Mouse (Mus musculus): ENCODE measurements around the gene 2010003K11Rik. TPM values are rescaled to one million over a fixed set of nuclear protein-coding genes. Genes with fewer than 3 reads are reported as not detected.
"Not testable (repeated sequence)": the region's sequence is repeated elsewhere in the genome, so short reads cannot be mapped to it uniquely, and the experiment has no call there.

The 2010003K11Rik gene
- polyA plus RNA-seq, 1 experiment from 2014 or later, result not detected

DNA sequence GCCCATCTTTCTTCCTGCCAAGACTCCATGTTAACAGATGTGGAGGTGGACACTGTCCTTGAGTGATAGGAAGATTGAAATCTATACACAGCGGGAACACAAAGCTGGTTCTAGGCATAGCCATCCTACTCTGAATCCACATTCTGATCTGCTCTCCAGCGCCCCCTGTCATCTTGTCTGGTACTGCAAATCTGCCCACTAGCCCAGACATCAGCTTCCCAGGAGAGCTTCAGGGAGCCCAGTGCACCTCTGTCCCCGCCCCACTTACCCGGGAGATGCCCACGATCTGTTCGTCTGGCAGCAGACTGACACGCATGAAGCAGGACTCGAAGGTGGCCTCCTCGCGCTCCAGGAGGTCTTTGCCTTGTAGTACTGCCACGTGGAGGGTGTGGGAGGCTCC, 42.2 kb downstream of the 2010003K11Rik start:
- Histone ChIP-seq H3K9me3 (ENCODE audit: control insufficient read depth, low read length) (no peaks in the 10 kb centered on the region), H3K4me3 (replicated peaks; ENCODE audit: low read depth, low read length) (no peak overlapping the region), H3K4me2 (ENCODE audit: low read length) (no peak overlapping the region), H3K27ac (replicated peaks; ENCODE audit: low read depth, low read length) (no peak overlapping the region), H3K4me1 (ENCODE audit: control insufficient read depth, insufficient read depth, low read length) (no peaks in the 10 kb centered on the region), H3K36me3 (ENCODE audit: control insufficient read depth, insufficient read depth, low read length) (no peaks in the 10 kb centered on the region), H3K9ac (replicated peaks; ENCODE audit: low read length) (no peak overlapping the region), H3K27me3 (ENCODE audit: control insufficient read depth, insufficient read depth, low read length) (no peaks in the 10 kb centered on the region)
- DNase-seq (peak; percentile 53), ATAC-seq (ENCODE audit: low FRiP score, low TSS enrichment) (no peak)
- WGBS, result 14% methylated on average over 11 of the region's 11 CpGs

DNA sequence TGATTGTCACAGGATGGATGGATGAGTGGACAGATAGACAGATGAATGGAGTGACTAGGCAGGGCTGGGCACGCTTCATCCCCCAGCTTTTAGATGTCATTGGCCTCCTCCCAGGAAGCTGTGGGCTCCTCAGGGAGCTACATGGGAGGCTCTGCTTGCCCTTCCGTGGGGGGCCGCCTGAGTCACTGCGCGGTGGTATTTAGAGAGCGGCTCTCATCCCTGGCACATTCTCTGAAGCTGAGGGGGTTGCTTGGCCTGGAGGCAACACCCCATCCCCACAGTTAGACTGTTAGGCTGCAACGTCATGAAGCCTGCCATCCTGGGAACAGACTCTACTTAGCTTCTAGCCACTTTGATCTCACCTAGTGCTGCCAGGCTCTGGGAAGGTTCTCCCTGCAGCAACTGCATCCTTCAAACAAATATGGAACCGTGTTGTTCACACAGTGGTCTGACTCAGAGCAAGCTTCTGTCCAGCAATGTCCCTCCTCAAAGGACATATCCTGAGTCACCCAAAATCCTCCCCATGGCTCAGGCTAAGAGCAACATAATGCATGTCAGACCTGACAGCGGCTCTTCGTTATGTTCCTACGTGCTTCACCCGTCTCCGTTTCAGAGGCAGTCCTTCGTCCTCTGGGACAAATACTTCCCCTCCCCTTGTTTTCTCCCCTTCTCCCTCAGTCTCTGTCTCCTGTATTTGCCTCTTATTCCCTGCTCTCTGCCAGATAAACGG, 43.1 kb downstream of the 2010003K11Rik start:
- Histone ChIP-seq H3K36me3 (ENCODE audit: control insufficient read depth, insufficient read depth, low read length) (no peaks in the 10 kb centered on the region), H3K4me3 (replicated peaks; ENCODE audit: low read depth, low read length) (no peak overlapping the region), H3K27ac (replicated peaks; ENCODE audit: low read depth, low read length) (no peak overlapping the region), H3K27me3 (ENCODE audit: control insufficient read depth, insufficient read depth, low read length) (no peaks in the 10 kb centered on the region), H3K4me2 (ENCODE audit: low read length) (no peak overlapping the region), H3K4me1 (ENCODE audit: control insufficient read depth, insufficient read depth, low read length) (no peaks in the 10 kb centered on the region), H3K9me3 (ENCODE audit: control insufficient read depth, low read length) (no peaks in the 10 kb centered on the region), H3K9ac (replicated peaks; ENCODE audit: low read length) (no peak overlapping the region)
- ATAC-seq (ENCODE audit: low FRiP score, low TSS enrichment) (no peak), DNase-seq (no peak)
- WGBS, result 81% methylated on average over 15 of the region's 15 CpGs

DNA sequence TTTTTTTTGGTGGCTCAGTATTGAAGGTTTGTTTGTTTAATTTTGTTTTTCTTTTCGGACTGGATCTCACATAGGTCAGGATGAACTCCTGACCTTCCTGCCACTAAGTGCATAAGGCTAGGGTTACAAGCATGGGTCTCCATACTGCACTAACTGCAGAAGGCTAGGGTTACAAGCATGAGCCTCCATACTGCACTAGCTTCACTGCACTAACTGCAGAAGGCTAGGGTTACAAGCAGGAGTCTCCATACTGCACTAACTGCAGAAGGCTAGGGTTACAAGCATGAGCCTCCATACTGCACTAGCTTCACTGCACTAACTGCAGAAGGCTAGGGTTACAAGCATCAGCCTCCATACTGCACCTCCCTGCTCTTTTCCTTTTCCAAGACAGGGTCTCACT, 44.3 kb downstream of the 2010003K11Rik start:
- not testable (repeated sequence) for H3K27ac ChIP-seq (replicated peaks; ENCODE audit: low read depth, low read length); H3K4me3 ChIP-seq (replicated peaks; ENCODE audit: low read depth, low read length); H3K4me2 ChIP-seq (ENCODE audit: low read length); H3K9ac ChIP-seq (replicated peaks; ENCODE audit: low read length); H3K4me1 ChIP-seq (ENCODE audit: control insufficient read depth, insufficient read depth, low read length); ATAC-seq (ENCODE audit: low FRiP score, low TSS enrichment); H3K36me3 ChIP-seq (ENCODE audit: control insufficient read depth, insufficient read depth, low read length); H3K9me3 ChIP-seq (ENCODE audit: control insufficient read depth, low read length); DNase-seq; H3K27me3 ChIP-seq (ENCODE audit: control insufficient read depth, insufficient read depth, low read length)
- 79% methylated on average over 1 of the region's 1 CpGs for WGBS

DNA sequence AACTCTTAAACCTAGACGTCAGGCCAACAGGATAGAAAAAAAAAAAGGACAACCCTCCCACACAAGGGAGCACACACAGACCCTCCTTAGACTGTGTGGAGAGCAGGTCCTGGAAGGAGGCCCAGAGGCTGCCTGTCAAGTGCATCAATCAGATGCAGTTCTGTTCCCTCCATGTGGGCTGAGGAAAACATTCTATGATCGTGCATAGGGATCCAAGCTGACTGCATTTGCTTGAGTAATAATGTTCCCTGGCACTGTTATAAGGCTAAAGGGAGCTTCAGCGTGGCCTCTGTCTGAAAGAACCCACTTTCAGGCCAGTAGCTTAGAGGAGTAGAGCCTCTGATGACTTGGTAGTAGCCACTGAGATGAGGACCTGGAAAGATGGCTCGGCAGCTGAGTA, 45.9 kb downstream of the 2010003K11Rik start:
- DNase-seq, result no peak
- Histone ChIP-seq H3K27me3 (ENCODE audit: control insufficient read depth, insufficient read depth, low read length) (no peaks in the 10 kb centered on the region), H3K4me1 (ENCODE audit: control insufficient read depth, insufficient read depth, low read length) (no peaks in the 10 kb centered on the region), H3K4me2 (ENCODE audit: low read length) (no peak overlapping the region), H3K9ac (replicated peaks; ENCODE audit: low read length) (no peak overlapping the region), H3K36me3 (ENCODE audit: control insufficient read depth, insufficient read depth, low read length) (no peaks in the 10 kb centered on the region), H3K9me3 (ENCODE audit: control insufficient read depth, low read length) (no peaks in the 10 kb centered on the region), H3K27ac (replicated peaks; ENCODE audit: low read depth, low read length) (no peak overlapping the region), H3K4me3 (replicated peaks; ENCODE audit: low read depth, low read length) (no peak overlapping the region)
- ATAC-seq (ENCODE audit: low FRiP score, low TSS enrichment), result no peak
- WGBS, result 45% methylated on average over 4 of the region's 4 CpGs

GRCm38 (mm10) chr19:4451965-4452364, 46.4 kb downstream of the 2010003K11Rik start:
- ATAC-seq (ENCODE audit: low FRiP score, low TSS enrichment) (no peak), DNase-seq (no peak)
- 18% methylated on average over 5 of the region's 5 CpGs for WGBS
- Histone ChIP-seq H3K4me1 (ENCODE audit: control insufficient read depth, insufficient read depth, low read length) (no peaks in the 10 kb centered on the region), H3K9ac (replicated peaks; ENCODE audit: low read length) (no peak overlapping the region), H3K27ac (replicated peaks; ENCODE audit: low read depth, low read length) (no peak overlapping the region), H3K9me3 (ENCODE audit: control insufficient read depth, low read length) (no peaks in the 10 kb centered on the region), H3K4me3 (replicated peaks; ENCODE audit: low read depth, low read length) (no peak overlapping the region), H3K36me3 (ENCODE audit: control insufficient read depth, insufficient read depth, low read length) (no peaks in the 10 kb centered on the region), H3K27me3 (ENCODE audit: control insufficient read depth, insufficient read depth, low read length) (no peaks in the 10 kb centered on the region), H3K4me2 (ENCODE audit: low read length) (no peak overlapping the region)

GRCm38 (mm10) chr19:4451098-4451497, 47.3 kb downstream of the 2010003K11Rik start:
- Histone ChIP-seq H3K4me2 (ENCODE audit: low read length) (no peak overlapping the region), H3K4me3 (replicated peaks; ENCODE audit: low read depth, low read length) (no peak overlapping the region), H3K9ac (replicated peaks; ENCODE audit: low read length) (no peak overlapping the region), H3K36me3 (ENCODE audit: control insufficient read depth, insufficient read depth, low read length) (no peaks in the 10 kb centered on the region), H3K27ac (replicated peaks; ENCODE audit: low read depth, low read length) (no peak overlapping the region), H3K27me3 (ENCODE audit: control insufficient read depth, insufficient read depth, low read length) (no peaks in the 10 kb centered on the region), H3K9me3 (ENCODE audit: control insufficient read depth, low read length) (no peaks in the 10 kb centered on the region), H3K4me1 (ENCODE audit: control insufficient read depth, insufficient read depth, low read length) (no peaks in the 10 kb centered on the region)
- WGBS, result 69% methylated on average over 8 of the region's 8 CpGs
- DNase-seq (no peak), ATAC-seq (ENCODE audit: low FRiP score, low TSS enrichment) (no peak)

DNA sequence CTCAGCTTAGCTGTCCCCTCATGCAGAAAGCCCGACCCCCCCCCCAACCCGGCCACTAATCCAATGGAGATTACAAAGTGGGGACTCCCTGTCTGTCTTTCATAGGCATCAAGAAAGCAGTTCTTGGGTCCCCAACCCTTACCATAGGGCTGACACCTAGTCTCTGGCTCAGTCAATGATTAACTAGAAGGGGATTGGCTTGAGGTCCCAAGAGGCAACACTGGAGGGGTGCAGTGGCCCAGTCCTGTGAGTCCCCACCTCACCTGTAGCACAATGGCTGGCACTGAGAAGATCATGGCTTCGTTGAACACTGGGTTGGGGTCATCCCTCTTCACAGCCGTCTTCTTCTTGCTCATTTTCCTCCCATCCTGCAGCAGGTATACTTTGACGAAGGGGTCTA, 47.7 kb downstream of the 2010003K11Rik start:
- Histone ChIP-seq H3K27me3 (ENCODE audit: control insufficient read depth, insufficient read depth, low read length) (no peaks in the 10 kb centered on the region), H3K9me3 (ENCODE audit: control insufficient read depth, low read length) (no peaks in the 10 kb centered on the region), H3K9ac (replicated peaks; ENCODE audit: low read length) (no peak overlapping the region), H3K4me2 (ENCODE audit: low read length) (no peak overlapping the region), H3K36me3 (ENCODE audit: control insufficient read depth, insufficient read depth, low read length) (no peaks in the 10 kb centered on the region), H3K4me1 (ENCODE audit: control insufficient read depth, insufficient read depth, low read length) (no peaks in the 10 kb centered on the region), H3K27ac (replicated peaks; ENCODE audit: low read depth, low read length) (no peak overlapping the region), H3K4me3 (replicated peaks; ENCODE audit: low read depth, low read length) (no peak overlapping the region)
- WGBS, result 68% methylated on average over 5 of the region's 5 CpGs
- DNase-seq, result no peak
- ATAC-seq (ENCODE audit: low FRiP score, low TSS enrichment), result no peak

GRCm38 (mm10) chr19:4449230-4449629, 49.2 kb downstream of the 2010003K11Rik start:
- no peak overlapping the region for H3K4me2 ChIP-seq (ENCODE audit: low read length)

DNA sequence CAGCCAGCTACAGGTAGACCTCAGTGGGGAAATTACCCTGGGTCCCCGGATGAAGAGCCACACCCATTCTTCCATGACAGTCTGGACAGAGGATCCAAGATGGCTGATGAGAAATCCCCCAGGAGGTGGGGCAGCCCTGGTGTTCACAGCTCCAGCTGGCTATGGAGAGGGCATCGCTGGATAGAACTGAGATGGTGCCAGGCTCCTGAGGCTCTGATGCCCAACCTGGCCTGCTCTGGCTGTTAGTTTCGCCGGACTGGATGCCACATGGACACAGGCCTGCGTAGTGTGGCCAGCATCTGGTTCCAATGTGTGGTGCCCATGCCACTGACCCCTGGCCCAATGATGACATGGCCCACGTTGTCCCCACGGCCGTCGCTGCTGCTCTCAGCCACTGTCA, 50.9 kb downstream of the 2010003K11Rik start:
- Histone ChIP-seq H3K27me3 (ENCODE audit: control insufficient read depth, insufficient read depth, low read length) (no peaks in the 10 kb centered on the region), H3K4me2 (ENCODE audit: low read length) (no peak overlapping the region), H3K36me3 (ENCODE audit: control insufficient read depth, insufficient read depth, low read length) (no peaks in the 10 kb centered on the region), H3K9ac (replicated peaks; ENCODE audit: low read length) (no peak overlapping the region), H3K4me1 (ENCODE audit: control insufficient read depth, insufficient read depth, low read length) (no peaks in the 10 kb centered on the region), H3K9me3 (ENCODE audit: control insufficient read depth, low read length) (no peaks in the 10 kb centered on the region), H3K4me3 (replicated peaks; ENCODE audit: low read depth, low read length) (no peak overlapping the region), H3K27ac (replicated peaks; ENCODE audit: low read depth, low read length) (no peak overlapping the region)
- no peak for DNase-seq
- ATAC-seq (ENCODE audit: low FRiP score, low TSS enrichment), result no peak
- WGBS, result 94% methylated on average over 9 of the region's 9 CpGs

More at GRCm38 (mm10) chr19:4449230-4449629, 49.2 kb downstream of the 2010003K11Rik start:
- H3K9ac ChIP-seq (replicated peaks; ENCODE audit: low read length), result no peak overlapping the region
- WGBS, result 95% methylated on average over 9 of the region's 9 CpGs
- no peak overlapping the region for H3K27ac ChIP-seq (replicated peaks; ENCODE audit: low read depth, low read length)
- H3K36me3 ChIP-seq (ENCODE audit: control insufficient read depth, insufficient read depth, low read length), result no peaks in the 10 kb centered on the region
- H3K4me1 ChIP-seq (ENCODE audit: control insufficient read depth, insufficient read depth, low read length), result no peaks in the 10 kb centered on the region
- H3K4me3 ChIP-seq (replicated peaks; ENCODE audit: low read depth, low read length), result no peak overlapping the region
- ATAC-seq (ENCODE audit: low FRiP score, low TSS enrichment), result no peak
- DNase-seq, result no peak
- no peaks in the 10 kb centered on the region for H3K9me3 ChIP-seq (ENCODE audit: control insufficient read depth, low read length)
- no peaks in the 10 kb centered on the region for H3K27me3 ChIP-seq (ENCODE audit: control insufficient read depth, insufficient read depth, low read length)
